19 mouse cellular contexts compared by ENCODE assay signal in the genomic region with DNA sequence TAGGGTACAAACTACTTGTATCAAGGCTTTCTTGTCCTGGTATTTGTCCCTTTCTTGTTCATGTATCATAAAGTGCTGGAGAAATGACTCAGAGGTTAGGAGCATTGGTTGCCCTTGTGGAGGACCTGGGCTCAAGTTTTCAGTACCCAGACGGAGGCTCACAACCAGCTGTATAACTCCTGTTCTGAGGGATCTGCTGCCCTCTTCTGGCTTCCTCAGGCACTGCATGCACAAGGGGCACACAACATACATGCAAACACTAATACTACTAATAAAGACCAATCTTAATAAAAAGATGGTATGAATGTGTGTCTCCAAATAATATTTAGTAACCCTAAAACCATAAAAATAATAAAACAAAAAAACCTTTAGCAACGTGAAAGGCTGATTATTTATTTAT.
DNase-seq lines count a peak whose midpoint lies in the region; TF ChIP-seq lines count a peak whose summit lies in the region.
"Had no signal": no experiment of that assay in that cellular context is flagged by ENCODE, and none has a peak within 500 bp of the region (broad histone marks: within the 10 kb centered on the region; RNA-seq: fewer than 3 reads in every experiment).

No protein-coding gene starts in this region.

- peaks cover 14% of the 10 kb centered on the region for H3K27me3 ChIP-seq in E14TG2a.4 (ENCODE audit: insufficient read depth, low read length)
- H3K27me3 ChIP-seq: megakaryocyte, embryonic 14.5 days; midbrain, embryonic 15.5 days had no signal

- 0 out of 2 replicates have a peak, but pooled peaks cover 2% of the 10 kb centered on the region for H3K4me1 ChIP-seq in E14TG2a.4 (replicated peaks; ENCODE audit: low read depth, low read length)
- H3K4me1 ChIP-seq: megakaryocyte, embryonic 14.5 days; midbrain, embryonic 15.5 days had no signal

- no peak overlapping the region for H3K4me3 ChIP-seq in gastrocnemius, adult 2 months
- H3K4me3 ChIP-seq in left cerebral cortex, adult 2 months, result no peak overlapping the region
- no peak overlapping the region for H3K4me3 ChIP-seq in E14TG2a.4 (replicated peaks; ENCODE audit: low read length)
- H3K4me3 ChIP-seq: megakaryocyte, embryonic 14.5 days; midbrain, embryonic 15.5 days had no signal

- H3K27ac ChIP-seq in gastrocnemius, adult 2 months, result no peak overlapping the region
- no peak overlapping the region for H3K27ac ChIP-seq in left cerebral cortex, adult 2 months
- H3K27ac ChIP-seq: hindbrain, embryonic 14.5 days; midbrain, embryonic 15.5 days had no signal

- no peak for DNase-seq in gastrocnemius, adult 2 months
- DNase-seq in gastrocnemius, adult 8-10 months (ENCODE audit: low spot score in 2 of 2), result no peak
- DNase-seq in left cerebral cortex, adult 2 months (ENCODE audit: extremely low spot score in 1 of 2, low spot score in 2 of 2), result no peak
- no peak for DNase-seq in left cerebral cortex, postnatal 25 days (ENCODE audit: low spot score in 2 of 2)
- DNase-seq in ZHBTc4 (ENCODE audit: low read depth, low spot score), result peak; percentile 74
- no peak for DNase-seq in spleen, postnatal 14 days (ENCODE audit: low spot score in 2 of 2)
- no peak for DNase-seq in thymus, postnatal 25 days
- DNase-seq: adrenal gland, postnatal 10 days; cerebellum, adult 11 months; cerebellum, postnatal 10 days; embryo, embryonic 11 days; heart, postnatal 14 days; kidney, postnatal 14 days; lung, postnatal 14 days; thymus, postnatal 4 days had no signal

- H3K9me3 ChIP-seq in E14TG2a.4 (ENCODE audit: low read length), result peaks cover 14% of the 10 kb centered on the region
- H3K9me3 ChIP-seq: midbrain, embryonic 15.5 days had no signal

- intact Hi-C loops in gastrocnemius, adult 2 months (cut with DNase I), result no loop called here
- intact Hi-C loops in left cerebral cortex, adult 2 months (cut with DNase I), result no loop called here
- intact Hi-C loops in left cerebral cortex, postnatal 25 days (cut with DNase I), result no loop called here

- H3K36me3 ChIP-seq in E14TG2a.4 (ENCODE audit: insufficient read depth, low read length), result no peaks in the 10 kb centered on the region

- peak; percentile 3; the same call in 1 of the 2 replicates for TF ChIP-seq CTCF in gastrocnemius, adult 2 months (IDR thresholded peaks at IDR 0.05)
- peak; percentile 21 for TF ChIP-seq CTCF in left cerebral cortex, adult 2 months (IDR thresholded peaks at IDR 0.05)
- peak; percentile 75 for TF ChIP-seq CTCF in E14TG2a.4 (conservative IDR thresholded peaks at IDR 0.05; ENCODE audit: low read length)

Comparison
In these comparisons a context has a peak if more than half of its experiments do, and no peak if none do; other contexts are left out.
1. CTCF ChIP-seq: peak in every context shown above with its lines; median percentile 75 in E14TG2a.4; 21 in left cerebral cortex, adult 2 months; 3 in gastrocnemius, adult 2 months.